Mouse (Mus musculus) urinary bladder, postnatal 10 days (tissue): Measurements from ENCODE around the gene Olfr142.
"Not testable (repeated sequence)": the region's sequence is repeated elsewhere in the genome, so short reads cannot be mapped to it uniquely, and the experiment has no call there.

Experiments used
- DNase-seq: peaks from one replicate; pipeline ENCODE4 v3.0.0; 2022; ENCODE audit warnings: low spot score

The Olfr142 gene

DNA sequence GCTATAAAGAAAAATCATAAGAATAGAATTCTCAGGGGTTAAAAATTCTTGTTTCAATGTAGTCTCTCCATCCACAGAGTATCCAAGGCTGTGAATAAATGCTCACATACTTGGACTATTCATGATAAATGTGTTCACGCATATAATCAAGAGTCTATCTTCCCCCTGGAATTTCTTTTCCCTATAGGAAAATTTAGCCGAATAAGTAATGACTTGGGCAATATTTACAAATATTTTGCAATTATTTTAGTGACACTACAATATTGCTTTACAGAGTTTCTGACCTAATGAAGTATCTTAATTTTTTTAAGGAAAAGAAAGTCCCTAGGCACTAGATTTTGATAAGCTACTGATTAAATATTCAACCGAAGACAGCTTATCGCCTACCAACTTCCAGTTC lies at the start of gene Olfr142:
Gene Olfr142, minus strand, starts transcription at position 101 of the 400 bp plus-strand sequence.
- no peak for DNase-seq

DNA sequence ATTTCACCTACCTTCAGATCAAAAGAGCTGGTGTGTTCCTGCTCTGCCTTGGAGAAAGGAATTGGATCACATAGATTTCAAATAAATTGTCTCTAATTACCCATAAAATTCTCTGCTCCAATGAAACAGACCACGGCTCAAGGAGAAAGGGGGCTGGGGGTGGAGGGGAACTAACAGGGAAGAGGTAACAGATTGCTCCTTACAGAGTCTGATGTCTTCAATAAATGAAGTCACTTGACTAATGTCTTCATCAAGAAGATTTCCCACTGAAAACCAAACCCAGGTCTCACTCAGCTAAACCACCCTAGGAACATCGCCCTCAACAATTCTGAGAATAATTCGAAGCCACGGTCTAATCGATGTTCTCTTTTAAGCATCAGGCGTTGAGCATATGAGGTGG lies 35.3 kb upstream of the Olfr142 start, which contains the start of gene Olfr1272:
Gene Olfr1272, minus strand, starts transcription at position 101 of the 400 bp plus-strand sequence.
- no peak for DNase-seq

DNA sequence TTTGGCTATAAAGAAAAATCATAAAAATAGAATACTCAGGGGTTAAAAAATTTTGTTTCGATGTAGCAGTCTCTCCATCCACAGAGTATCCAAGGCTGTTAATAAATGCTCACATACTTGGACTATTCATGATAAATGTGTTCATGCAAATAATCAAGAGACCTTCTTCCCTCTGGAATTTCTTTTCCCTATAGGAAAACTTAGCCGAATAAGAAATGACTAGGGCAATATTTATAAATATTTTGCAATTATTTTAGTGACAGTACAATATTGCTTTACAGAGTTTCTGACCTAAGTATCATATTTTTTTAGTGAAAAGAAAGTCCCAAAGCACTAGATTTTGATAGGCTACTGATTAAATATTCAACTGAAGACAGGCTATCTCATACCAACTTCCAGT lies 13.5 kb upstream of the Olfr142 start, which contains the start of gene Olfr1271:
Gene Olfr1271, minus strand, starts transcription at position 101 of the 400 bp plus-strand sequence.
- DNase-seq, result no peak

DNA sequence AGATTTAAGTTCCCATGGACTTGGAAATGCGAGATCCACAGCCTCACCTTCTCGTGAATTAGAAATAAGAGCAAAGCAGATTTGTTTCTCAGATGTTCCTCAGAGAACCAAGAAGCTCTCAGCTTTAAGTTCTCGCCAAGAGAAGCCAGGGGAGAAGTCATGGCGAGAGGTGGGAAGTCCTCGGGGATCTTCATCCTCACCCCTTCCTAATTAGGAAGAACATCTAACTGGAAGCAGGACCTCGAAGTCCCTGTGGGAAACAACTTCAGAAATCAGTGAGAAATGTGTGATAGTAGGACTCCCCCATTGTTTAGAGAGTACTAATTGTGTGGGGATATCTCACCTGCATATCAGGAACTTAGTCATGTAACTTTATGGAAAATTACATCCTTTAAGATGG lies 33.0 kb downstream of the Olfr142 start, which contains the start of gene Olfr1506:
Gene Olfr1506, minus strand, starts transcription at position 101 of the 400 bp plus-strand sequence.
- not testable (repeated sequence) for DNase-seq
